Mouse (Mus musculus): ENCODE data around the gene Acod1.

The Acod1 gene

DNA sequence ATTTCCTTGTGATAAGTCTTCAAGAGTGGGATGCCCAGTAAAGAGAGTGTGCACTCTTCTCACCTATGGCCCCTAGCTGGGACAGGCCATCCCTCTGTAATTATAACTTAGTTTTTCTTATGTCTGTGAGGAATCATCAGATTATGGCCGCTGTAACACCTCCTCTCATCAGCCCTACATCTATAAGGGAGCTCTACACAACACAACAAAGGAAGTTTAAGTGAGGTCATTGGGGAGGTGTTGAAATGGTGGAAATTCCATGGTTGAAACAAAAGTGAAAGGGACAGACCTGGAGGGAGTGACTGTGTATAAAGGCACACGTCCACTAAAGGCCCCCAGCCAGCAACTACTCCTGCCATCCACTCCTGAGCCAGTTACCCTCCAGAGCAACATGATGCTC is at the start of gene Acod1:
Acod1 (plus strand) TSS at position 301 of the 400 bp plus-strand sequence.
- no peak for DNase-seq

GRCm38 (mm10) chr14:103007737-103008136 is 39.0 kb upstream of the Acod1 start:
- no peak for DNase-seq

DNA sequence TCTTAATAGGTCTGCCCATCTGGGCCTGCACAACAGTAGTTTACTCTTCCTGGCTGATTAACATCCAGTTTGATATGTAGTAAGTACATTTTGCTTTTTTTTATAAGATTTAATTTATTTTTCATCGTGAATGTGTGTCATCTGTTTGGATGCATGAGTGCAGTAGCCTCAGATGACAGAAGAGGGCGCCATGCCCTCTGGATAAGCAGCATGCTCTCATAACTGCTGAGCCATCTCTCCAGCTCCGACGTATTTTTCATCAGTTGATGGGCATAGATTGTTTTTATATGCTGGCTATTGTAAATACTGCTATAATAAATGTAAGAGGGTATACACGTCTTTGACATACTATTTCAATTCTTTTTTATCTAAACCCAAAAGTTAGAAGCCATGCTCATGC is 35.0 kb upstream of the Acod1 start:
- peak; percentile 58 for DNase-seq

DNA sequence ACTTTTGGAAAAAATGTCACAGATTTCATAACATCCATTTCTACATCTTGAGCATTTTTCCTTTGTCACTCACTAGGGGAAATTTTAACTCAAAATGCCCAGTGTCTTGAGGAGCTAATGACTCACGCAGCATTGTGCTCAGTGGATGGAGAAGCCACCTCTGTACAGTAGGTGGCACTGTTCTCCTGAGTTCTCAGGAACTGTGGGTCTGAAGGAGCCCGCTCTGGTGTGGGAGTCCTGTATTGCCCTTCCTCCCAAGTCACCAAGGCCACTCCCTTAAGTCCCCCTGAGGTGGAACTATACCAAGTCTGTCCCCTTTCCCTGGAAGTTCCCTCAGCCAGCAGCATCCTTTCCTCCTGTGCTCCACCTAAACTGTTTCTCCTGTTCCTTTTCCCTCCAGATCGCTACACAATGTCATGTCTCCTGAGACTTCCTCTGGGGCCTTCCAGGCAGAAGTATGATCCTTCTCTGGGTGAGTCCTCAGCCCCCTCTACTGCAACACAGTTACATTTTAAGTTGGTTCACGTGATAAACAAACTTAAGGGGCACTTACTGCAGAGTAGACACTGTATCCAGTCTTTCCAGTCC is 34.1 kb upstream of the Acod1 start:
- DNase-seq, result peak; percentile 82

DNA sequence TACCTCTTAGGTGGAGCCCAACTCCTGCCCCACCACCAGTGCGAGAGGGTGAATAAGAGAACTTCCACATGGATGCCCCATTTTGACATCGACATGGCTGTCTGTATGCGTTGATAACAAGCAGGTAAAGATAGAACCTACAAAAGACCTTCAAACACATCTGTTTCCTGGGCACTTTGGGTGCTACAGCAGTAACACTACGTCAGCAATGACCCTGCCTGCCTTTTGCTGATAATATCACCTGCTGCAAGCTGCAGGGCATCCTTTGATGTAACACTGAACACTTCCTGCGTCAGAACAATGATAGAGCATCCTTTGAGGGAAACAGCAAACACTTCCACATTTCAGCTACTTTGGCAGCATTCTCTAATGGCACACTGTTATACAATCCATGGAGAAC is 29.8 kb upstream of the Acod1 start:
- no peak for DNase-seq

- DNase-seq, result no peak
Observed at GRCm38 (mm10) chr14:103020046-103020445, 26.7 kb upstream of the Acod1 start.

GRCm38 (mm10) chr14:103029203-103029602 is 17.6 kb upstream of the Acod1 start:
- no peak for DNase-seq

GRCm38 (mm10) chr14:103033271-103033823 is 13.4 kb upstream of the Acod1 start:
- no peak for DNase-seq

- no peak for DNase-seq
Observed at GRCm38 (mm10) chr14:103034076-103034475, 12.7 kb upstream of the Acod1 start.

DNA sequence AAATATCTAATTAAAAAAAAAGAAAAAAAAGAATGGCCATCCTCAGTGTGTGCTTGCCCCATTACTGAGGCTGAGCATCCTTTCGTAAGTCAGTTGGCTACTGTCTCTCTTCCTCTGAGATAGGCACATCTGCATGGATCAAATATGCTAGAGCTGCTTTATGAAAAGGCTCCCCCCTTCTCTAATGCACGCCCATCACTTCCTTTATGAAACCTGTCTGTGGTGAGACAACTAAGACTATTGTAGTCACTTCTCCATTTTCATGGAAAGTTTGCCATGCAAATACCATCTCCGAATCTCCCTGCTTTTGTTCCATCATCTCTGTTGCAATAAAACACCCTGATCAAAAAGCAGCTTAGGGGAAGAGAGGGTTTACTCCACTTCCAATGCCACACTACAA is 9.8 kb upstream of the Acod1 start:
- no peak for DNase-seq

DNA sequence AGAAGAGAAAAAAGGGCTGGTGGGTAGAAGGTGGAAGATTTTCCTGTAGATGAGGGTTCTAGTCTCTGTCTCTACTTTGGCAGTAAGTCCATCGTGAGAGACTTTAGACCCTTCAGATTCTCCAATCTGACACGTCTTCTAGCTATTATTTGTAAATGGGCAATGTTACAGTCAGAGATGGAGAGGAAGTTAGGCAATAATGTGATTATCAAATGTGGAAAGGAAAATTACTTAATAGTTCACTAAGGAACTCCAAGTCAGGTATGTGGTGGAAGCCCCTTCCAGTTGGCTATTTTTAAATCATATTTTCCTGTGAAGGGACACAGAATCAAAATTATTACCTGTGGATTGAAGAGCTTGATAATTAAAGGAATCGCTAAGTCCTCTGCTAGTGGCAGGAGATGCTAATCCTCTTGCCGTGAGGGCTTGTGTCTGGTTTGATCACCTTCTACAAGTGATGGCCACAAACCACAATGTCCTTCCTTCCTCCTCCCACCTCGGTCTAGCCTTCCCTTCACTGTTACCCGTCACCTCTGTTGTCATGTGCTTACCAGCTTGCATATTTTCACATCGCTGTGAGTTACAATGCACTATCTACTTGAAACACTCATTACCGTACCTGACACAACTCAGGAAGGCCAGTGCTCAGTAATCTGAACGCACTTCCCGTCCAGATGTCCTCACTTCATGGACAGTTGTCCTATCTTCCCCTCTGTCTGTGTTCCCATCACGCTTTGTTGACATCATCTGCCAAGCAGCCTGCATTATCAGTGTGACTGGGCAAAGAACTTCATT is 1.7 kb downstream of the Acod1 start:
- DNase-seq, result no peak

DNA sequence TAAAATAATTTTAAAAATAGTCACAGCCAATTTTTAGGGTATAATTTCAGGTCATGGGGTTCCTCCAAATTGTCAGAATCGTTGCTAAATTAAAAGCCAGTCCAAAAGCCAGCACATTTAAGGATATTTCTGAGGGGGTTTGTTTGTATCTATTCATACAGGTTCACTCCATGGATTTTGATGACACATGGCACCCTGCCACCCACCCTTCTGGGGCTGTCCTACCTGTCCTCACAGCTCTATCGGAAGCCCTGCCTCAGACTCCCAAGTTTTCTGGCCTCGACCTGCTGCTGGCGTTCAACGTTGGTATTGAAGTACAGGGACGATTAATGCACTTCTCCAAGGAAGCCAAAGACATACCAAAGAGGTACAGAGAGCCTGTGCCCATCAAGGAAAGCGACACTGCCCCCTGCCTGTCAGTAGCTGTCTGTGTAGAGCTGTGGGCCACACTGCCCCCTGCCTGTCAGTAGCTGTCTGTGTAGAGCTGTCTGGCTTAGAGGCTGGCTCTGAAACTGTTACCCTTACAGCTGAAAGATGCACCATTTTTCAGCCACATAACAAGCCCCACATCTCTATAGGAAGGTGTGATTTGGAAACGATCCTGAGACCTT is 4.5 kb downstream of the Acod1 start:
- DNase-seq, result peak; percentile 74

DNA sequence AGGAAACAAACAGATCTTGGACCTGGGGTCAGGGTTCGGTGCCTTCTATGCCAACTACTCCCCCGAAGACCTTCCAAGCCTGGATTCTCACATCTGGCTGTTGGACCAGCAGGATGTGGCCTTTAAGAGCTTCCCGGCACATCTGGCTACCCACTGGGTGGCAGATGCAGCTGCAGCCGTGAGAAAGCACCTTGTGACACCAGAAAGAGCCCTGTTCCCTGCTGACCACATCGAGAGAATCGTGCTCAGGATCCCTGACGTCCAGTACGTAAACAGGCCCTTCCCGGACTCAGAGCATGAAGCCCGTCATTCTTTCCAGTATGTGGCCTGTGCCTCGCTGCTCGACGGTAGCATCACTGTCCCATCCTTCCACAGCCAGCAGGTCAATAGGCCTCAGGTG is 8.0 kb downstream of the Acod1 start:
- no peak for DNase-seq

GRCm38 (mm10) chr14:103056601-103057000 is 9.8 kb downstream of the Acod1 start:
- DNase-seq, result no peak

DNA sequence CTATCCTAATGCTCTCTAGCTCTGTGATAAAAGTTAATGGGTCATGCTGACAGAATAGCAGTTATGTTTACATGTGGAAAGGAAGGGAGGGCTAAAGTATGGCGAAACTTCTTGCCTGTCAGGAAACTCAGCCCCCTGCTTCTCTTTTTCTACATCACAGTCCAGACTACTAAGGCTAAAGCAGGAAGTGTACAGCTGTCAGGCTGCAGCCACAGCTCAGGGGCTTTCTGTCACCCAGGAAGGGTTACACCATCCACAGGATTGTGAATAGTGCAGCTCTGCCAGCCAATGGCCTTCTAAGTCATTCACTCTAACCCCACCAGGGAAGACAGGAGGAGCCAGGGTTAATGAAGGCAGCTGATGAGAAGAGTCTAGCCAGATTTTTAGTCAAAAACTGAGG is 12.2 kb downstream of the Acod1 start:
- no peak for DNase-seq

- DNase-seq, result no peak
Observed at GRCm38 (mm10) chr14:103059495-103059894, 12.7 kb downstream of the Acod1 start.

DNA sequence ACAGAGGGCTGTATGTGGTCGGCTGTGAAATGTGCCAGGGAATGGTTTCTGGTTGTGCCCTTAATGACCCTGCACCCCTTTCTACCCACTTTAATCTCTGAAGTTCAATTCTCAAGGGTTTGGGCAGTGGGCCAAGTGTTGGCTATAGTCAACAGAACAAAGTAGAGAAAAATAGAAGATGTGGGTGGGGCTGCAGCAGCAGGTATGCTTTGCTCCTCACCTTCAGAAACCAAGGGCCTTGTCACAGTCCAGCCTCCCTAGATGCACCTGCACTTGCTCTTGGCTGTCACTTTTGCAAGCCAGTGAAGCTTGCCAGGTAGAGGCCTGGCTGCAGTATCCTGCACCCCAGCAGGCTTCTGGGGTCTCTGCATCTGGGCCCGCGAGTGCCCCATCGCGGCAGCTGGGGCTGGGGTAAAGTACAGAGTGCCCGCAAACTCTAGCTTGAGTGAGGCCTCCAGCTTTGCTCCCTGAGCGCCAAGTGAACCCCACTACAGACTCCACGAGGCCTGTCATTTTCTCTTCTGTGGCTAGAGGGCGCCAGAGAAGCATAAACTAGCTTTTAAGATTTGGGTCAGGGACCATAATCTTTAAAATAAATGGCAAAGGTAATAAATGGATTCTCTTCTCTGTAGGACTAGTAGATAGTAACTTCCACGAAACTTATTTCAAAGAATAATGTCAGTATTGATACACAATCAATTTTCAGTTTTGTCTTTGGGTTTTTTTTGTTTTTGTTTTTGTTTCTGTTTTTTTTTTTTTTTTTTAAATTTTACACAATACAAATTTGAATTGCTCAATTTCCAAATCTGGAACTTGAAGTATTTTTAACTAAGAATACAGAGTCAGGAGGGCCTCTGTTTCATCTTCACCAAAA is 18.8 kb downstream of the Acod1 start:
- DNase-seq, result peak; percentile 83

DNA sequence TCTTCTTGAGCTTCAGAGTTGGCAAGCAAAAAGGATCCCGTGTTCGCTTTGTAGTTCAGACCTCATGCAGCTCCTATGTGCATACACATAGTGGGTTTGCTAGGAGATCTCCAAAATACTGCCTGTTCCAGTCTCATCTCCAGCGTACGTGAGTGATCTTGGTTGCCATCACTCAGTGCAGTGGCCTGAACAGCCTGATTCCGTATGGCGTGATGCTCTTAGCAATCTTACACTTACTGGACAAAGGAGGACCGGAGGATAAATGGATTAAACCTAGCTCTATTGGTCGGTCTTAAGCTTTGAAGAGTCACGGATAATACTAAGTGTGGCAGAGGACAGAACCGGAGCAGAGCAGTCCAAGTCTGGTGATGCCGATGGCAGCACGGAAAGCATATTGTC is 22.7 kb downstream of the Acod1 start:
- no peak for DNase-seq

DNA sequence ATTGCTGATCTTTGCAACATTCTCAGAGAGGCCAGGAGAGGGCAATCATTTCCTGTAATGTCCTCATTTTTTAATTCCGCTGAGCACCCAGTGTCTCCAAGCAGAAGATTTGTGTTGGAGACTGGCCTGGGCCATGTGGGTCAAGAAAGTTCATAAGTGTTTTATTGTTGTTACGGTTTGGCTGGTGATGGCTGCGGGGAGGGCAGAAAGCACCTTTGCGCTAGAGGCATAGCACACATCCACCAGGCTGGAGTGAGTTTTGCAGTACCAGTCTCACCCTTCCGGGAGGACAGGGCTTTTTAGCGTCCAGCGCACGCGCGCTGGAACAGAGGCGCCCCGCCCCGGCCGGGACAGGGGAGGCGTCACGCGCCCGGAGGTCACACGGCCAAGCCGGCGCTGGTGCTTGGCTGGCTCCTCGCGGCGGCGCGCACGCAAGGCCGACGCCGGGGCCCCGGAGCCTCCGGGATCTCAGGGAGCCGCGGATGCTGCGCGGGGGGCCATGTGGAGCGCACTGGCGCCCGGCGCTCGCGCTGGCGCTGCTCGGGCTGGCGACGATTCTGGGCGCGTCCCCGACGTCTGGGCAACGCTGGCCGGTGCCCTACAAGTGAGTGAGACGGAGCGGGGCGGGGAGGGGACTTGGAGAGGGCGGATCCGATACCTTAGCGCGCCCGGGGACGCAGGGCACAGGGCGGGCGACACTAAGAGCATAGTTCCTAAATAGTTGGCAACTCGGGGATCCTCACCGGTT is 23.3 kb downstream of the Acod1 start, which contains the start of gene Cln5:
Cln5 (plus strand) TSS at position 353 of the 748 bp plus-strand sequence.
- peak; percentile 97 for DNase-seq

DNA sequence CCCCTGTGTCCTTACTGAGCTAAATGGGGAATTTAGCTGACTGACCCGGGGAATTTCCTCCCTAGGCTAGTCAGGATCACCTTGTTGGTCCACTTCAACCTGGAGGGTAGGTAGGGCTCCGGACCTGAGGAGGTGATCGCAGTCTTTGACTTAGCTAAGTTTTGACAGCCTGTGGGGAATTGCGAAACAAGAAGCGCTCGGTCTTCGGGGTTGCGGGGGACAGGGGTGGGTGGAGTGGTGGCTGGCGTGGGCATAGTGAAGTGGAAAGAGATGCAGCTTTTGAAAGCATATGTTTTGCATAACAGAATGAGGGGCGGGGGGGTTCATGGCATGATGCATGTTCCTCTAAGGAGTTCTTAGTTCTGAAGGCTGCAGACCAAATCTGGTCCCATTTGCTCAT is 24.0 kb downstream of the Acod1 start:
- DNase-seq, result no peak

DNA sequence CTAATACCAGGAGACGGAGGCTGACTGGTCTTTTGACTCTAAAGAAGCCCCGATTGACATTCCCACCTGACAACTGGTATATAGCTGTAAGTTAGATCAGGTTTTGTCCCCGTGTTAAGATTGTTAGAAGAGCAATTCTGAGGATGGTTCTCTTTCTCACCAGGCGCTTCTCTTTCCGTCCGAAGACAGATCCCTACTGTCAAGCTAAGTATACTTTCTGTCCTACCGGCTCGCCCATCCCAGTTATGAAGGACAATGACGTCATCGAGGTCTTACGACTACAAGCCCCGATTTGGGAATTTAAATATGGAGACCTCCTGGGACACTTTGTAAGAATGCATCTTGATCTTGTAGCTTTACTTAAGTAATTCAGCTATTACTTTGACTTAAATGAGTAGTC is 24.7 kb downstream of the Acod1 start:
- DNase-seq, result no peak

DNA sequence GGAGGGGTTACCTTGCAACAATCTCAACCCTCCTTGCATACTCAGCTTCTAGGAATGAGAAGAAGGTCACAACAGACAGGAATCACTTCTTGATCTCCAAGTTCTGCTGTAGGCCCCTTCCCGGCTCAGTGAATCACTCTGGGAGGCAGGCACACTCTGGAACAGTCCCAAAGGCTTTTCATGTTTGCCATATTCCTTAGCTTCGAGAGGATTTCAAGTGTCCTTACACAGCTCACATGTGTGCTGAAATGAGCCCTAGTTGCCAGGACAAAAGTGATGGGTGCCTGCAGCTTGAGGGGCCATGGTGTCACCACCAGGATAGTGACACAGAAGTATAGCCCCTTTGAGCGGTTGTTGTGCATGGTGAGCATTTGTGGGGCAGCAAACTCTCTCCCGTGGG is 26.0 kb downstream of the Acod1 start:
- DNase-seq, result no peak

Measured in retina, postnatal 1 day (tissue).